Mouse (Mus musculus): Measurements from ENCODE around the gene Hells. TPM values are rescaled to one million over a fixed set of nuclear protein-coding genes. Genes with fewer than 3 reads are reported as not detected.

The Hells gene
- 12.9 TPM for polyA plus RNA-seq (2017; shearing (Covaris generic))

GRCm38 (mm10) chr19:38930788-38931565 is at the start of gene Hells:
Hells (plus strand) TSS chr19:38930915.

GRCm38 (mm10) chr19:39006715-39007114 is 76.0 kb downstream of the Hells start, which contains the start of gene Cyp2c55:
Cyp2c55 (plus strand) TSS chr19:39007019.

Other genes with a start within 250 kb of the Hells start
- gene Noc3l, start 111.7 kb upstream of the Hells start, polyA plus RNA-seq (2017; shearing (Covaris generic)) = 14.0 TPM
- 3.0 TPM for gene Tbc1d12, start 94.3 kb upstream of the Hells start, polyA plus RNA-seq (2017; shearing (Covaris generic))
- not detected for gene Cyp2c55, start 76.1 kb downstream of the Hells start, polyA plus RNA-seq (2017; shearing (Covaris generic))
- not detected for gene Cyp2c65, start 130.1 kb downstream of the Hells start, polyA plus RNA-seq (2017; shearing (Covaris generic))
- not detected for gene Cyp2c66, start 183.0 kb downstream of the Hells start, polyA plus RNA-seq (2017; shearing (Covaris generic))

Measured in CD4-positive, CD25-positive, alpha-beta regulatory T cell (primary cell).